Mouse (Mus musculus) bone marrow macrophage, adult 2 months (primary cell): ENCODE data around the gene Rpa2.

Experiments used
- CTCF ChIP-seq: IDR thresholded peaks from 2 replicates; pipeline ENCODE4 v1.5.1; 2012; ENCODE audit warnings: low read depth, mild to moderate bottlenecking, low read length, moderate library complexity
- POLR2A ChIP-seq: IDR thresholded peaks from 2 replicates; pipeline ENCODE4 v1.6.1; 2012; ENCODE audit warnings: mild to moderate bottlenecking, low read depth, low read length, borderline replicate concordance

DNA sequence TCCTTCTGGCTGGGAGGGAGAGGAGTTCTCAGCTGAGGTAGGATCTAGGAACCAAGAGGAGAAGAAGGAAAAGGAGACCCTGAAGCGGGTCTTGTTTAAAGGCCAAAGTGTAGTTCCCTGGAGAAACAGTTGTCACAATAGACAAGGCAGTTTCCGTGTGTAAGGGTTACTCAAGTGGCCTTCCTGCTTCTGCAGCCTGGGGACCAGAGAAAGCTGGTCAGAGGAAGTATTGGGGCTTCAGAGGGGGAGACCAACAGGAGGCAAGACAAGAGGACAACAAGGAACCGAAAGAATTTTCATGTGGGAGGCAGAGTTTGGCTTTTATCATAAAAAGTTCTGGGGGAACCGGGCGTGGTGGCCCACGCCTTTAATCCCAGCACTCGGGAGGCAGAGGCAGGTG is 48.3 kb downstream of the Rpa2 start:
- TF ChIP-seq CTCF: no peak
- TF ChIP-seq POLR2A: no peak
